Mouse (Mus musculus) kidney, embryonic 16.5 days (tissue): ENCODE results near the gene Gm4969. TPM values are rescaled to one million over a fixed set of nuclear protein-coding genes. Genes with fewer than 3 reads are reported as not detected.

ENCODE experiments used
- ATAC-seq: fragments of 200-750 bp; cut with Nextera tagmentation; 2 replicates; pipeline ENCODE4 v1.8.0; 2017; ENCODE audit warnings: moderate TSS enrichment; ENCODE audit not compliant: low FRiP score, low TSS enrichment
- H3K27ac ChIP-seq: fragments of 300-500 bp; sonication (generic); 2 replicates; pipeline ENCODE4 v1.5.1; 2014; ENCODE audit warnings: low read length
- H3K27me3 ChIP-seq: fragments of 300-500 bp; sonication (generic); 2 replicates; pipeline ENCODE4 v1.6.1; 2014; ENCODE audit warnings: low read length, control low read depth, mixed read lengths; ENCODE audit not compliant: insufficient read depth
- H3K36me3 ChIP-seq: fragments of 300-500 bp; sonication (generic); 2 replicates; pipeline ENCODE4 v1.6.1; 2014; ENCODE audit warnings: low read length, control low read depth, mixed read lengths; ENCODE audit not compliant: insufficient read depth
- H3K4me1 ChIP-seq: fragments of 300-500 bp; sonication (generic); 2 replicates; pipeline ENCODE4 v1.6.1; 2014; ENCODE audit warnings: low read length, control low read depth, mixed read lengths; ENCODE audit not compliant: insufficient read depth
- H3K4me2 ChIP-seq: fragments of 300-500 bp; sonication (generic); replicated peaks from 2 replicates; pipeline ENCODE4 v1.6.1; 2014; ENCODE audit warnings: low read depth, low read length
- H3K4me3 ChIP-seq: fragments of 300-500 bp; sonication (generic); 2 replicates; pipeline ENCODE4 v1.5.1; 2014; ENCODE audit warnings: mild to moderate bottlenecking, low read length
- H3K9ac ChIP-seq: fragments of 300-500 bp; sonication (generic); replicated peaks from 2 replicates; pipeline ENCODE4 v1.6.1; 2014; ENCODE audit warnings: low read length
- H3K9me3 ChIP-seq: fragments of 300-500 bp; sonication (generic); 2 replicates; pipeline ENCODE4 v1.6.1; 2016; ENCODE audit warnings: low read length, control low read depth
- WGBS: fragments of 180-500 bp; shearing (Covaris S2); extraction: QIAGEN DNeasy Blood & Tissue Kit; methylation state at CpG from one replicate; pipeline ENCODE4 v1.1.7; 2014; 5-methylcytosine and 5-hydroxymethylcytosine counted together
- polyA plus RNA-seq: library from polyadenylated mRNA; unstranded; fragments of >200 nt; fragmentation: Nextera tagmentation; extraction: Ambion mirVana; gene quantifications from 2 replicates; pipeline ENCODE4 v1.2.1, GENCODE M21; 2015

Gm4969 gene
- polyA plus RNA-seq, 1 experiment from 2014 or later = 3.2 TPM

- 2% methylated on average over 34 of the region's 34 CpGs for WGBS
- peaks cover 3% of the 10 kb centered on the region; the same call in 1 of the 2 replicates for H3K36me3 ChIP-seq
- H3K27me3 ChIP-seq = no peaks in the 10 kb centered on the region
- peaks cover 19% of the 10 kb centered on the region for H3K4me1 ChIP-seq
- H3K9ac ChIP-seq = peak within 1 kb of the TSS; percentile 84
- H3K27ac ChIP-seq = no peak within 1 kb of the TSS; the same call in 1 of the 2 replicates
- peak within 1 kb of the TSS; percentile 76 for H3K4me2 ChIP-seq
- peak; percentile 95 for ATAC-seq
- H3K4me3 ChIP-seq = peak within 1 kb of the TSS; percentile 75
- H3K9me3 ChIP-seq = peaks cover 15% of the 10 kb centered on the region; the same call in 1 of the 2 replicates
Measured at GRCm38 (mm10) chr7:19119631-19120429, 1.7 kb upstream of the Gm4969 start, which contains the start of gene Fbxo46. Fbxo46 (plus strand) TSS chr7:19119859.

- Histone ChIP-seq H3K27ac (no peak overlapping the region), H3K9ac (no peak overlapping the region), H3K4me1 (peaks cover 19% of the 10 kb centered on the region), H3K9me3 (peaks cover 15% of the 10 kb centered on the region; the same call in 1 of the 2 replicates), H3K4me2 (0 out of 2 replicates have a peak overlapping the region, but pooled peaks have one; percentile 21), H3K27me3 (no peaks in the 10 kb centered on the region), H3K4me3 (no peak overlapping the region), H3K36me3 (peaks cover 3% of the 10 kb centered on the region; the same call in 1 of the 2 replicates)
- 0 out of 2 replicates have a peak, but pooled peaks have one; percentile 3 for ATAC-seq
- WGBS = 96% methylated on average over 8 of the region's 8 CpGs
Measured at GRCm38 (mm10) chr7:19119083-19119482, 915 bp upstream of the Gm4969 start.

DNA sequence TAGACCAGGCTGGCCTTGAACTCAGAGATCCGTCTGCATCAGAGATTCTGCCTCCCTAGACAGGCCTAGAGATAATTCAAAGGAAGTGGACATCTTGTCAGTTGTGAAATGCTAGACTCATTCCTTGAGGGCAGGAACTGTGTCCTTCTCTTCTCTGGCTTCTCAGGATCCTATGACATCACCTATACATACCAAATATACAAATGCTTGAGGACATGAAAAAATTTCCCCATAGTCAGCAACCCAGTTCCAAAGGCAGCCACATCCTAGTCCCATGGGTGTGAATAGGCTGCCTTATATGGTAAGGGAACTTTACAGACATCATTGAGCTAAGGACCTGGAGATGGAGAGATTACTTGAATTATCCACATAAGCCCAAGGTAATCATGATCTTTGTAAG is 8.6 kb downstream of the Gm4969 start:
- Histone ChIP-seq H3K36me3 (no peaks in the 10 kb centered on the region), H3K27ac (no peak overlapping the region), H3K9me3 (no peaks in the 10 kb centered on the region), H3K4me3 (no peak overlapping the region), H3K4me2 (no peak overlapping the region), H3K9ac (no peak overlapping the region), H3K4me1 (no peaks in the 10 kb centered on the region), H3K27me3 (no peaks in the 10 kb centered on the region)
- no peak for ATAC-seq
- 78% methylated on average over 1 of the region's 1 CpGs for WGBS

DNA sequence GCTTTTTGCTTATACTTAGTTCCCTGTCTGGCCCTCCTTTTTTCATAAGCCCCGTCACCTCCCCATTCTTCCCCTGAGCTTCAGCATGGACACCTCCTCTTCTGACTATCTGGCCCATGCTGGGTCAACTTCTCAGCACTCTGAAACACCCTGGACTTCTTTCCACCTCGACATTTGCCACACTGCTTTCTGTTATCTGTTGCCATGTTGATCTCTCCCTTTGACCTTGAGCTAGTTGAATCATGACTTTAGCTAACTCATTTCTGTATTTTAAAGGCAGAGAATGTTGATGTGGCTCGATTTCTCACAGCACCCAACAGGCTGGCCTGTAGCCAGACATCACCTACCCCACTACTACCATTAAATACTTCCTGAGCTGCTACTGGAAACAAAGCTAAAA is 10.7 kb downstream of the Gm4969 start:
- WGBS = 64% methylated on average over 3 of the region's 3 CpGs
- Histone ChIP-seq H3K4me3 (no peak overlapping the region), H3K36me3 (no peaks in the 10 kb centered on the region), H3K4me1 (no peaks in the 10 kb centered on the region), H3K4me2 (no peak overlapping the region), H3K27me3 (no peaks in the 10 kb centered on the region), H3K9ac (no peak overlapping the region), H3K27ac (no peak overlapping the region), H3K9me3 (no peaks in the 10 kb centered on the region)
- no peak for ATAC-seq

DNA sequence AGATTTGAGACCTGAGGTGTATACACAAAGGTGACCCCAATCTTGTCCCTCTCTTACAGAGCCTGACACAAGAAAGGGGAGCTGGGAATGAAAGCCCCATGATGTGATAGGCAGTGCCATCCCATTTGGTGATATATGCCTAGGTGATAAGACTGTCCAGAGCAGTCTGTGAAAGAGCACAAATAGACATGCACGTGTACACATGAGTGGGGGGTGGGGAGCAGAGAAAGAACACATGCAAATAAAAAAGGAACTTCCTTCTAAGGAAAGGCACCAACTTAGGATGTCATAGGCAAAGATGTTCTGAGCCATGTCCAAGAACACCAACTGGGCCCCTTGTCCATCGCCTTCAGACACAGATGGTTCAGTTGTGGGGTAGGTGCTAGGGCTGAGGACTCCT is 13.7 kb downstream of the Gm4969 start:
- H3K36me3 ChIP-seq = no peaks in the 10 kb centered on the region
- H3K9me3 ChIP-seq = no peaks in the 10 kb centered on the region
- no peak overlapping the region for H3K4me3 ChIP-seq
- H3K27ac ChIP-seq = no peak overlapping the region
- ATAC-seq = no peak
- no peak overlapping the region for H3K9ac ChIP-seq
- no peaks in the 10 kb centered on the region for H3K27me3 ChIP-seq
- WGBS = 84% methylated on average over 2 of the region's 2 CpGs
- no peak overlapping the region for H3K4me2 ChIP-seq
- no peaks in the 10 kb centered on the region for H3K4me1 ChIP-seq

DNA sequence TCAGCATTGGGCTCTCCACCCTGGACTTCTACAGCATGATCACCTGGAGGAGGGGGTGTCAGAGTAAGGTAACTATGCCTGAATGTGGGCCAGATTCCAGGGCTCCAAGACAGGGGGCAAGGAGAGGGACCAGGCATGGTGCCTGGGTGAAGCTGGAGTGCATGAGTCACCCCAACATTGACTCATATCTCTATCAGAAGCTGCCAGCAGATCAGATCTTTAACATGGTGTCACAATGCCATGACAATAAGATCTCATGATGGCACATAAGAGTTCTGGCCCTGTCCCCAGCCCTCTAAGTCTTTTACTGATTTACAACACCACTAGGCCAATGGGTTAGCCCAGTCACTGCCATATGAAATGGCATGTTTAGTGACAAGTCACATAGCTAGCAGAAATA is 14.4 kb downstream of the Gm4969 start:
- no peak overlapping the region for H3K9ac ChIP-seq
- H3K4me1 ChIP-seq = no peaks in the 10 kb centered on the region
- no peak overlapping the region for H3K27ac ChIP-seq
- H3K4me3 ChIP-seq = no peak overlapping the region
- ATAC-seq = no peak
- H3K27me3 ChIP-seq = no peaks in the 10 kb centered on the region
- no peaks in the 10 kb centered on the region for H3K9me3 ChIP-seq
- no peak overlapping the region for H3K4me2 ChIP-seq
- H3K36me3 ChIP-seq = no peaks in the 10 kb centered on the region

DNA sequence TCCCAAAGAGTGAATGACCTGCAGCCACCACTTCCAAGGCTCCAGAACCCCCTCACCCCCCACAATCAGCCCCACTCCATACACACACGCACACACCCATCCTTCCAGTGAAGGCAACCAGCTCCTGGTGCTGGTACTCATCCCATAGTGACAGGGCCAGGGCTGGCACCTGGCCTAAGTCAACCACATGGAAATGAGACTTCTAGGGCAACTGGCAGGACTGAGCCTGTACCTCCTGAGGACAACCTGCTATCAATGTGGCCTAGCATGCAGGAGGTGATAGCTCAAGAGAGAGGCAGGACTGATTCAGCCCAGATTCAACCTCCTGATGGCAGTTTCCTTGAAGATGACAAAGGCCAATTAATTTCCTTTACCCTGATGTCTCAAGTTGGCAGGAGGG is 17.9 kb downstream of the Gm4969 start:
- H3K27me3 ChIP-seq = no peaks in the 10 kb centered on the region
- no peaks in the 10 kb centered on the region for H3K9me3 ChIP-seq
- H3K27ac ChIP-seq = no peak overlapping the region
- H3K4me3 ChIP-seq = no peak overlapping the region
- no peak overlapping the region for H3K4me2 ChIP-seq
- ATAC-seq = no peak
- 83% methylated on average over 1 of the region's 1 CpGs for WGBS
- no peak overlapping the region for H3K9ac ChIP-seq
- peaks cover 18% of the 10 kb centered on the region for H3K4me1 ChIP-seq
- peaks cover 10% of the 10 kb centered on the region; the same call in 1 of the 2 replicates for H3K36me3 ChIP-seq

DNA sequence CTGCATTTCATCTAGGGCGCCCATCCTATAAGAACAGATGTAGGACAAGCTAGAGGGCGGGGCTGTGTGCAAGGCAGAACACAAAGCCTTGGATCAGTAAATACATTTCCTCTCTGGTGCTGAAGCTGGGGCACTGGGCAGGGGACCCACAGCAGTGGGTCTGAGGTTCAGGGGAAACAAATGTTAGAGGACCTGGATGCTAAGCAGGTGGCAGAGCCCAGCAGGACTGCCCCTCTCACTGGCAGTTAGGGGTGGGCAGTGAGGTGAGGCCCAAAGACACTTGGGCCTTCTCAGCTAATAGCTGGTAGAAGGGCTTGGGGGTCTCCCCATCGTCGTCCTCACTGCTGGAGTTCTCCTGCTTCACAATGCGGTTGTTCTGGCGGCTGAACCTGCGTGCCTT is 19.4 kb downstream of the Gm4969 start:
- no peak overlapping the region for H3K9ac ChIP-seq
- H3K27ac ChIP-seq = no peak overlapping the region
- peaks cover 18% of the 10 kb centered on the region for H3K4me1 ChIP-seq
- no peak overlapping the region for H3K4me2 ChIP-seq
- no peak for ATAC-seq
- H3K27me3 ChIP-seq = no peaks in the 10 kb centered on the region
- no peaks in the 10 kb centered on the region for H3K9me3 ChIP-seq
- H3K4me3 ChIP-seq = no peak overlapping the region
- peaks cover 10% of the 10 kb centered on the region; the same call in 1 of the 2 replicates for H3K36me3 ChIP-seq
- 69% methylated on average over 7 of the region's 7 CpGs for WGBS

DNA sequence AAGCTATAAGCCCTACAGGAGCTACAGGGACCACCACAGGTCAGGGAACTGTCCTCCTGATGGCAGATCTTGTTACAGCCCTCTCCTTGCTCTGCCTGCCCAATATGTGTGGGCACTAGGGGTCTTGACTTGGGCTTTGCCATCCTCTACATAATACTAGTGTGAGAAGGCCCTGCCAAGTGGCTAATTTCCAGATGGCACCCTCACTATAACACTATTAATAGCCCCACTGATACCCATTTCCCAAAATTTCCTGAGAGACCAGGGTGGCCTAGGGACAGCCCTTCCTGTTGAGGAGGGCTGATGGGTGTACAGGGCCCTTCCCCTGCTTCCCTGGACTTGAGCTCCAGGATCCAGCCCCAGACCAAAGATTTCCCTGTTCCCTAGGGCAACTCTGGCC is 20.3 kb downstream of the Gm4969 start:
- Histone ChIP-seq H3K9ac (no peak overlapping the region), H3K27me3 (no peaks in the 10 kb centered on the region), H3K9me3 (no peaks in the 10 kb centered on the region), H3K27ac (no peak overlapping the region), H3K4me2 (no peak overlapping the region), H3K36me3 (peaks cover 10% of the 10 kb centered on the region; the same call in 1 of the 2 replicates), H3K4me3 (no peak overlapping the region), H3K4me1 (peaks cover 24% of the 10 kb centered on the region)
- ATAC-seq = no peak

DNA sequence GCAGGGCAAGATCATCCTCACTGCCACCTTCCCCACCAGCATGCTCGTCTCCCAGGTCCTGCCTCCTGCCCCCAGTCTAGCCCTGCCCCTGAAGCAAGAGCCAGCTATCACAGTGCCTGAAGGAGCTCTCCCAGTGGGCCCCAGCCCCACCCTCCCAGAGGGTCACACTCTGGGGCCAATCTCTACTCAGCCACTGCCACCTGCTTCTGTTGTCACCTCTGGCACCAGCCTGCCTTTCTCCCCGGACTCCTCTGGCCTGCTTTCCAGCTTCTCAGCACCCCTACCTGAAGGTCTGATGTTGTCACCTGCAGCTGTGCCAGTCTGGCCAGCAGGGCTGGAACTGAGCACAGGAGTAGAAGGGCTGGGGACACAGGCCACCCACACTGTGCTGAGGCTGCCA is 21.0 kb downstream of the Gm4969 start:
- Histone ChIP-seq H3K27ac (no peak overlapping the region), H3K9me3 (no peaks in the 10 kb centered on the region), H3K4me3 (no peak overlapping the region), H3K9ac (no peak overlapping the region), H3K4me1 (peaks cover 31% of the 10 kb centered on the region), H3K36me3 (peaks cover 10% of the 10 kb centered on the region; the same call in 1 of the 2 replicates), H3K27me3 (no peaks in the 10 kb centered on the region), H3K4me2 (peak overlapping the region; percentile 93; the same call in 1 of the 2 replicates)
- 52% methylated on average over 2 of the region's 2 CpGs for WGBS
- no peak for ATAC-seq
